In the genomic region with DNA sequence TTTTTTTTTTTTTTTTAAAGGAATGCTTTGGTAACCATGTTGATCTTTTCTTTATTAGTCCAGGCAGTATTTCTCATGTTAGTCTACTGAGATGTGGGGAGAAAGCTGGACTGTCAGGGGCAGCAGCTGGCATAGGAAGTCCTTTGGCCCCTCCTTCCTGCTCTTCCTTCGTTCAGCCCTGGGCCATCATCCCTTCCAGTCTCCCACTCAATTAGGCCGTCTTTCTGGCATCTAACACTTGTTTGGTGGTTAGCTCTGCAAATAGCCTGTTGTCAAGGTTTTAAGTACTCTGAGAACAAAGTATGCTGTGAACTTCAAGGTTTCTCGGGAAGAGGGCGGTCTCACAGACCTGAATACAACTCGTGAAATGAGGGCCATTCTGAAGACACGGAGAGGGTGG, we compare ENCODE assay signal across 14 mouse cellular contexts. TPM values are rescaled to one million over a fixed set of nuclear protein-coding genes. Genes with fewer than 3 reads are reported as not detected.
DNase-seq lines count a peak whose midpoint lies in the region; ATAC-seq lines count a peak whose summit lies in the region.
"Had no signal": no experiment of that assay in that cellular context is flagged by ENCODE, and none has a peak within 500 bp of the region (broad histone marks: within the 10 kb centered on the region; RNA-seq: fewer than 3 reads in every experiment).

No protein-coding gene starts in this region.

- no peak overlapping the region for H3K9ac ChIP-seq in heart, embryonic 15.5 days
- H3K9ac ChIP-seq in midbrain, embryonic 14.5 days (replicated peaks; ENCODE audit: low read length): no peak overlapping the region
- H3K9ac ChIP-seq in forebrain, embryonic 13.5 days: no peak overlapping the region
- H3K9ac ChIP-seq: limb, embryonic 12.5 days; liver, embryonic 15.5 days had no signal

- ATAC-seq in heart, embryonic 15.5 days (replicated peaks; ENCODE audit: insufficient number of reproducible peaks, insufficient read depth, low FRiP score, low read depth): no peak
- no peak for ATAC-seq in midbrain, embryonic 14.5 days (ENCODE audit: low FRiP score, low TSS enrichment)
- ATAC-seq in forebrain, embryonic 13.5 days: peak; percentile 30; the same call in 1 of the 2 replicates
- ATAC-seq in monocyte, adult 5-6 weeks (replicated peaks; ENCODE audit: insufficient number of reproducible peaks, low FRiP score, low TSS enrichment, poor library complexity, severe bottlenecking): no peak

- H3K27me3 ChIP-seq in heart, embryonic 15.5 days: no peaks in the 10 kb centered on the region
- peaks cover 19% of the 10 kb centered on the region for H3K27me3 ChIP-seq in midbrain, embryonic 10.5 days (ENCODE audit: low read depth, poor library complexity, severe bottlenecking)
- H3K27me3 ChIP-seq in midbrain, embryonic 14.5 days (ENCODE audit: control insufficient read depth, insufficient read depth, low read length): no peaks in the 10 kb centered on the region
- H3K27me3 ChIP-seq in forebrain, embryonic 13.5 days: no peaks in the 10 kb centered on the region
- H3K27me3 ChIP-seq: CH12.LX; limb, embryonic 12.5 days had no signal

- peak; percentile 43 for DNase-seq in embryo, embryonic 10.5 days (ENCODE audit: low spot score)
- DNase-seq in embryo, embryonic 11 days: no peak
- DNase-seq in heart, postnatal 10 days: no peak
- no peak for DNase-seq in midbrain, embryonic 10.5 days (ENCODE audit: low spot score)
- DNase-seq in midbrain, embryonic 14.5 days: no peak
- DNase-seq: lung, postnatal 4 days; thymus, postnatal 25 days had no signal

- H3K9me3 ChIP-seq in heart, embryonic 15.5 days (replicated peaks): no peaks in the 10 kb centered on the region
- H3K9me3 ChIP-seq in midbrain, embryonic 10.5 days (replicated peaks): no peaks in the 10 kb centered on the region
- H3K9me3 ChIP-seq in midbrain, embryonic 14.5 days (ENCODE audit: control insufficient read depth, low read length): no peaks in the 10 kb centered on the region
- no peaks in the 10 kb centered on the region for H3K9me3 ChIP-seq in forebrain, embryonic 13.5 days (replicated peaks)
- H3K9me3 ChIP-seq: limb, embryonic 12.5 days; liver, embryonic 15.5 days had no signal

- H3K4me1 ChIP-seq in heart, embryonic 15.5 days (replicated peaks): peaks cover 9% of the 10 kb centered on the region
- peaks cover 26% of the 10 kb centered on the region for H3K4me1 ChIP-seq in midbrain, embryonic 10.5 days
- no peaks in the 10 kb centered on the region for H3K4me1 ChIP-seq in midbrain, embryonic 14.5 days (ENCODE audit: control insufficient read depth, insufficient read depth, low read length)
- H3K4me1 ChIP-seq in forebrain, embryonic 13.5 days: peaks cover 41% of the 10 kb centered on the region
- H3K4me1 ChIP-seq: liver, embryonic 15.5 days had no signal

- no peak overlapping the region for H3K4me3 ChIP-seq in heart, embryonic 15.5 days
- 0 out of 2 replicates have a peak overlapping the region, but pooled peaks have one; percentile 7 for H3K4me3 ChIP-seq in midbrain, embryonic 10.5 days
- H3K4me3 ChIP-seq in midbrain, embryonic 14.5 days (replicated peaks; ENCODE audit: low read depth, low read length): no peak overlapping the region
- no peak overlapping the region for H3K4me3 ChIP-seq in forebrain, embryonic 13.5 days
- H3K4me3 ChIP-seq: left cerebral cortex, adult 2 months; limb, embryonic 12.5 days; liver, embryonic 15.5 days had no signal

- 0 out of 2 replicates have a peak overlapping the region, but pooled peaks have one; percentile 13 for H3K4me2 ChIP-seq in heart, embryonic 15.5 days
- no peak overlapping the region for H3K4me2 ChIP-seq in midbrain, embryonic 14.5 days (ENCODE audit: low read length)
- H3K4me2 ChIP-seq in forebrain, embryonic 13.5 days: no peak overlapping the region
- H3K4me2 ChIP-seq: limb, embryonic 12.5 days; liver, embryonic 15.5 days had no signal

- no peak overlapping the region for H3K27ac ChIP-seq in heart, embryonic 15.5 days
- H3K27ac ChIP-seq in midbrain, embryonic 10.5 days (replicated peaks): peak overlapping the region; percentile 33; the same call in 1 of the 2 replicates
- H3K27ac ChIP-seq in midbrain, embryonic 14.5 days (replicated peaks; ENCODE audit: low read depth, low read length): no peak overlapping the region
- peak overlapping the region; percentile 8; the same call in 1 of the 2 replicates for H3K27ac ChIP-seq in forebrain, embryonic 13.5 days
- H3K27ac ChIP-seq: left cerebral cortex, adult 2 months; limb, embryonic 12.5 days; liver, embryonic 15.5 days had no signal

- no peaks in the 10 kb centered on the region for H3K36me3 ChIP-seq in heart, embryonic 15.5 days
- H3K36me3 ChIP-seq in midbrain, embryonic 10.5 days: no peaks in the 10 kb centered on the region
- H3K36me3 ChIP-seq in midbrain, embryonic 14.5 days (ENCODE audit: control insufficient read depth, insufficient read depth, low read length): no peaks in the 10 kb centered on the region
- H3K36me3 ChIP-seq in forebrain, embryonic 13.5 days (ENCODE audit: poor library complexity, severe bottlenecking): no peaks in the 10 kb centered on the region
- H3K36me3 ChIP-seq: limb, embryonic 12.5 days; liver, embryonic 15.5 days had no signal

- intact Hi-C loops in heart, postnatal 10 days (cut with DNase I): no loop called here

- WGBS in heart, embryonic 15.5 days: 24% methylated on average over 6 of the region's 6 CpGs
- WGBS in midbrain, embryonic 10.5 days: 19% methylated on average over 6 of the region's 6 CpGs
- WGBS in midbrain, embryonic 14.5 days: 16% methylated on average over 6 of the region's 6 CpGs
- WGBS in forebrain, embryonic 13.5 days: 6% methylated on average over 6 of the region's 6 CpGs

RNA-seq across cellular contexts. Expression of gene Dlg1, which starts 12.5 kb away (rescaled TPM):
- 12.4 and 14.1 TPM in 2 replicates for polyA plus RNA-seq in heart, embryonic 15.5 days (2015; fragmentation: Nextera tagmentation; extraction: Ambion mirVana)
- total RNA-seq in heart, postnatal 10 days (2021): 10 to 100 TPM; 39.5 to 41.6 TPM
- polyA plus RNA-seq in midbrain, embryonic 10.5 days (2016; fragmentation: Nextera tagmentation; extraction: Ambion mirVana): 20.0 and 20.3 TPM in 2 replicates
- 9.8 and 13.2 TPM in 2 replicates for polyA plus RNA-seq in midbrain, embryonic 14.5 days (2014; fragmentation: Nextera tagmentation; extraction: Ambion mirVana)
- 17.9 and 19.7 TPM in 2 replicates for polyA plus RNA-seq in forebrain, embryonic 13.5 days (2015; fragmentation: Nextera tagmentation; extraction: Ambion mirVana)
- total RNA-seq in monocyte, adult 5-6 weeks (2017): 66.7 to 92.9 TPM (median 70.2 TPM) in 3 replicates

Comparison
In these comparisons a context has a peak if more than half of its experiments do, and no peak if none do; other contexts are left out.
1. H3K27ac ChIP-seq: peak in midbrain, embryonic 10.5 days (single experiment) and forebrain, embryonic 13.5 days (single experiment); none in heart, embryonic 15.5 days (single experiment) and midbrain, embryonic 14.5 days (single experiment).